Mouse (Mus musculus): Measurements from ENCODE around the gene Cwc25.

- TF ChIP-seq CTCF (IDR thresholded peaks at IDR 0.05; ENCODE audit: borderline replicate concordance, insufficient read depth, low read length) (no peak), POLR2A (IDR thresholded peaks at IDR 0.05; ENCODE audit: low read depth, low read length) (no peak)
Measured at GRCm38 (mm10) chr11:97736645-97737044, 29.7 kb downstream of the Cwc25 start.

All from embryonic fibroblast, embryonic 13.5 days (primary cell).